In the genomic region with DNA sequence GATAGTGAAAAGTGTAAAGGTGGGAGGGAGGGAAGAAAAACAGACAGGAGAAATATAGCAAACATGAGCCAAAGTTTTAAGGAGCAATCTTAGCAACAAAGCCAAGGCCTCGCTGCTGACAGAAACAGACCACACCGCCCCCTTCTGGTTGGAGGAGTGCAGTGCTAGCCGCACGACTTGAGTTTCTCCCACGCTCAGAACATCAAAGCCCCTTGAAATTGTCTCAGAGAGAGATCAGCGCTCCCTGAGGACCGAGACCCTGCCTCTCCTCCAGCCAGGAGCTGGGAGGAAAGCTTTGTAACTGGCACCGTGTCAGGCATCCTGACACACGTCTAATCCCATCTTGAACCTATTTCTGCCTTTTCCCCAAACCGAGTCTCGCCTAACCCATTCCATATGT, we compare ENCODE assay signal across 8 mouse cellular contexts.
DNase-seq lines count a peak whose midpoint lies in the region; ATAC-seq and TF ChIP-seq lines count a peak whose summit lies in the region.

No protein-coding gene starts in this region.

- no peak overlapping the region for H3K9ac ChIP-seq in hindbrain, embryonic 11.5 days (ENCODE audit: low read depth, low read length)
- H3K9ac ChIP-seq in hindbrain, embryonic 12.5 days = no peak overlapping the region

- no peaks in the 10 kb centered on the region for H3K4me1 ChIP-seq in hindbrain, embryonic 11.5 days (replicated peaks; ENCODE audit: control insufficient read depth, insufficient read depth, low read length)
- H3K4me1 ChIP-seq in hindbrain, embryonic 12.5 days = peaks cover 11% of the 10 kb centered on the region
- no peaks in the 10 kb centered on the region for H3K4me1 ChIP-seq in cortical plate, adult 2 months (ENCODE audit: control insufficient read depth, insufficient read depth, low read length)

- no peaks in the 10 kb centered on the region for H3K9me3 ChIP-seq in hindbrain, embryonic 11.5 days (ENCODE audit: control insufficient read depth, low read length)
- no peaks in the 10 kb centered on the region for H3K9me3 ChIP-seq in hindbrain, embryonic 12.5 days (replicated peaks)

- no peak overlapping the region for H3K4me3 ChIP-seq in hindbrain, embryonic 11.5 days (ENCODE audit: low read depth, low read length)
- no peak overlapping the region for H3K4me3 ChIP-seq in hindbrain, embryonic 12.5 days
- H3K4me3 ChIP-seq in cortical plate, adult 2 months (ENCODE audit: insufficient read depth, low read length) = no peak overlapping the region

- peak; percentile 87 for DNase-seq in hindbrain, embryonic 11.5 days (ENCODE audit: low spot score)
- peak; percentile 42 for DNase-seq in WW6 (ENCODE audit: low read depth, low spot score)
- peak; percentile 56 to 60 for DNase-seq in gastrocnemius, postnatal 36 days
- DNase-seq in layer of hippocampus, postnatal 14 days (ENCODE audit: low spot score in 2 of 2) = peak; percentile 55 to 63
- peak; percentile 85 for DNase-seq in testis, postnatal 10 days (ENCODE audit: low spot score)

- peak; percentile 91 for TF ChIP-seq CTCF in cortical plate, adult 2 months (IDR thresholded peaks at IDR 0.05; ENCODE audit: extremely low read depth, insufficient read depth, low read length)

- H3K36me3 ChIP-seq in hindbrain, embryonic 11.5 days (ENCODE audit: control insufficient read depth, insufficient read depth, low read length) = no peaks in the 10 kb centered on the region
- no peaks in the 10 kb centered on the region for H3K36me3 ChIP-seq in hindbrain, embryonic 12.5 days

- no peak overlapping the region for H3K27ac ChIP-seq in hindbrain, embryonic 11.5 days (ENCODE audit: low read depth, low read length)
- no peak overlapping the region for H3K27ac ChIP-seq in hindbrain, embryonic 12.5 days
- H3K27ac ChIP-seq in cortical plate, adult 2 months (ENCODE audit: insufficient read depth, low read length) = no peak overlapping the region

- WGBS in hindbrain, embryonic 11.5 days = 17% methylated on average over 11 of the region's 11 CpGs
- 13% methylated on average over 11 of the region's 11 CpGs for WGBS in hindbrain, embryonic 12.5 days

- intact Hi-C loops in gastrocnemius, postnatal 36 days (cut with DNase I) = loop anchor here (2.0 to 10.0 kb wide), 3 partner anchors 311 to 803 kb away; no protein-coding TSS in a partner anchor

- no peak for TF ChIP-seq POLR2A in cortical plate, adult 2 months (IDR thresholded peaks at IDR 0.05; ENCODE audit: extremely low read depth, insufficient read depth, low read length)

- H3K4me2 ChIP-seq in hindbrain, embryonic 11.5 days (replicated peaks; ENCODE audit: low read depth, low read length) = no peak overlapping the region
- H3K4me2 ChIP-seq in hindbrain, embryonic 12.5 days (replicated peaks) = no peak overlapping the region

- no peaks in the 10 kb centered on the region; the same call in 1 of the 2 replicates for H3K27me3 ChIP-seq in hindbrain, embryonic 11.5 days (ENCODE audit: control insufficient read depth, insufficient read depth, low read length)
- peaks cover 40% of the 10 kb centered on the region for H3K27me3 ChIP-seq in hindbrain, embryonic 12.5 days

- no peak for ATAC-seq in hindbrain, embryonic 11.5 days (ENCODE audit: low FRiP score)
- ATAC-seq in hindbrain, embryonic 12.5 days (ENCODE audit: low FRiP score) = no peak
- peak; percentile 47 for ATAC-seq in megakaryocyte progenitor cell, adult 5-6 weeks (replicated peaks; ENCODE audit: poor library complexity)
